Mouse (Mus musculus): ENCODE results near the gene Bcl2. TPM values are rescaled to one million over a fixed set of nuclear protein-coding genes. Genes with fewer than 3 reads are reported as not detected.

The Bcl2 gene
- polyA plus RNA-seq, 1 experiment from 2014 or later, result 20.3 TPM

- no peak overlapping the region for H3K4me3 ChIP-seq
- no peak overlapping the region for H3K9ac ChIP-seq
- peaks cover 3% of the 10 kb centered on the region; the same call in 1 of the 2 replicates for H3K4me1 ChIP-seq
- ATAC-seq (ENCODE audit: insufficient number of reproducible peaks, low FRiP score, low TSS enrichment, low read depth), result no peak
- 82% methylated on average over 5 of the region's 5 CpGs for WGBS
- no peaks in the 10 kb centered on the region for H3K9me3 ChIP-seq
- no peaks in the 10 kb centered on the region for H3K27me3 ChIP-seq
- H3K4me2 ChIP-seq, result no peak overlapping the region
- H3K36me3 ChIP-seq, result no peaks in the 10 kb centered on the region
- no peak overlapping the region for H3K27ac ChIP-seq
Measured at GRCm38 (mm10) chr1:106688161-106688516, 25.9 kb downstream of the Bcl2 start.

- Histone ChIP-seq H3K36me3 (no peaks in the 10 kb centered on the region), H3K9ac (no peak overlapping the region), H3K4me1 (peaks cover 3% of the 10 kb centered on the region; the same call in 1 of the 2 replicates), H3K9me3 (no peaks in the 10 kb centered on the region), H3K4me2 (no peak overlapping the region), H3K27me3 (no peaks in the 10 kb centered on the region), H3K4me3 (no peak overlapping the region), H3K27ac (no peak overlapping the region)
- ATAC-seq (ENCODE audit: insufficient number of reproducible peaks, low FRiP score, low TSS enrichment, low read depth), result no peak
- WGBS, result 88% methylated on average over 18 of the region's 18 CpGs
Measured at GRCm38 (mm10) chr1:106687435-106688160, 26.5 kb downstream of the Bcl2 start.

GRCm38 (mm10) chr1:106685702-106686101 lies 28.4 kb downstream of the Bcl2 start:
- Histone ChIP-seq H3K4me3 (no peak overlapping the region), H3K4me2 (no peak overlapping the region), H3K9me3 (no peaks in the 10 kb centered on the region), H3K4me1 (peaks cover 3% of the 10 kb centered on the region; the same call in 1 of the 2 replicates), H3K27ac (no peak overlapping the region), H3K9ac (no peak overlapping the region), H3K27me3 (no peaks in the 10 kb centered on the region), H3K36me3 (no peaks in the 10 kb centered on the region)
- no peak for ATAC-seq (ENCODE audit: insufficient number of reproducible peaks, low FRiP score, low TSS enrichment, low read depth)
- 67% methylated on average over 2 of the region's 2 CpGs for WGBS

GRCm38 (mm10) chr1:106684546-106684945 lies 29.5 kb downstream of the Bcl2 start:
- Histone ChIP-seq H3K9me3 (no peaks in the 10 kb centered on the region), H3K4me3 (no peak overlapping the region), H3K4me1 (peaks cover 3% of the 10 kb centered on the region; the same call in 1 of the 2 replicates), H3K27ac (no peak overlapping the region), H3K36me3 (no peaks in the 10 kb centered on the region), H3K27me3 (no peaks in the 10 kb centered on the region), H3K4me2 (no peak overlapping the region), H3K9ac (no peak overlapping the region)
- no peak for ATAC-seq (ENCODE audit: insufficient number of reproducible peaks, low FRiP score, low TSS enrichment, low read depth)
- WGBS, result 77% methylated on average over 3 of the region's 3 CpGs

- 75% methylated on average over 3 of the region's 3 CpGs for WGBS
- Histone ChIP-seq H3K9ac (no peak overlapping the region), H3K27me3 (no peaks in the 10 kb centered on the region), H3K4me2 (no peak overlapping the region), H3K9me3 (no peaks in the 10 kb centered on the region), H3K4me3 (no peak overlapping the region), H3K36me3 (no peaks in the 10 kb centered on the region), H3K4me1 (no peaks in the 10 kb centered on the region), H3K27ac (no peak overlapping the region)
- no peak for ATAC-seq (ENCODE audit: insufficient number of reproducible peaks, low FRiP score, low TSS enrichment, low read depth)
Measured at GRCm38 (mm10) chr1:106682829-106683228, 31.2 kb downstream of the Bcl2 start.

- WGBS, result 75% methylated on average over 6 of the region's 6 CpGs
- Histone ChIP-seq H3K4me3 (no peak overlapping the region), H3K4me2 (no peak overlapping the region), H3K27me3 (no peaks in the 10 kb centered on the region), H3K27ac (no peak overlapping the region), H3K9me3 (no peaks in the 10 kb centered on the region), H3K9ac (no peak overlapping the region), H3K36me3 (no peaks in the 10 kb centered on the region), H3K4me1 (no peaks in the 10 kb centered on the region)
- ATAC-seq (ENCODE audit: insufficient number of reproducible peaks, low FRiP score, low TSS enrichment, low read depth), result no peak
Measured at GRCm38 (mm10) chr1:106679800-106680515, 34.1 kb downstream of the Bcl2 start.

- H3K4me2 ChIP-seq, result no peak overlapping the region
- H3K9ac ChIP-seq, result no peak overlapping the region
- H3K36me3 ChIP-seq, result no peaks in the 10 kb centered on the region
- no peaks in the 10 kb centered on the region for H3K4me1 ChIP-seq
- no peak overlapping the region for H3K27ac ChIP-seq
- WGBS, result 72% methylated on average over 5 of the region's 5 CpGs
- ATAC-seq (ENCODE audit: insufficient number of reproducible peaks, low FRiP score, low TSS enrichment, low read depth), result no peak
- no peaks in the 10 kb centered on the region for H3K9me3 ChIP-seq
- H3K27me3 ChIP-seq, result no peaks in the 10 kb centered on the region
- H3K4me3 ChIP-seq, result no peak overlapping the region
Measured at GRCm38 (mm10) chr1:106678060-106678478, 36.0 kb downstream of the Bcl2 start.

GRCm38 (mm10) chr1:106666140-106667088 lies 47.7 kb downstream of the Bcl2 start:
- Histone ChIP-seq H3K4me3 (no peak overlapping the region), H3K27me3 (no peaks in the 10 kb centered on the region), H3K27ac (no peak overlapping the region), H3K36me3 (no peaks in the 10 kb centered on the region), H3K9me3 (no peaks in the 10 kb centered on the region), H3K4me1 (peaks cover 8% of the 10 kb centered on the region), H3K4me2 (no peak overlapping the region), H3K9ac (no peak overlapping the region)
- no peak for ATAC-seq (ENCODE audit: insufficient number of reproducible peaks, low FRiP score, low TSS enrichment, low read depth)
- 43% methylated on average over 8 of the region's 8 CpGs for WGBS

- H3K4me3 ChIP-seq, result no peak overlapping the region
- H3K36me3 ChIP-seq, result no peaks in the 10 kb centered on the region
- 81% methylated on average over 1 of the region's 1 CpGs for WGBS
- no peak for ATAC-seq (ENCODE audit: insufficient number of reproducible peaks, low FRiP score, low TSS enrichment, low read depth)
- H3K27ac ChIP-seq, result no peak overlapping the region
- H3K27me3 ChIP-seq, result no peaks in the 10 kb centered on the region
- no peak overlapping the region for H3K4me2 ChIP-seq
- H3K4me1 ChIP-seq, result peaks cover 8% of the 10 kb centered on the region
- no peak overlapping the region for H3K9ac ChIP-seq
- no peaks in the 10 kb centered on the region for H3K9me3 ChIP-seq
Measured at GRCm38 (mm10) chr1:106664978-106665377, 49.1 kb downstream of the Bcl2 start.

- Histone ChIP-seq H3K9ac (no peak overlapping the region), H3K27me3 (no peaks in the 10 kb centered on the region), H3K27ac (no peak overlapping the region), H3K9me3 (no peaks in the 10 kb centered on the region), H3K36me3 (no peaks in the 10 kb centered on the region), H3K4me2 (no peak overlapping the region), H3K4me1 (peaks cover 8% of the 10 kb centered on the region), H3K4me3 (no peak overlapping the region)
- 71% methylated on average over 5 of the region's 5 CpGs for WGBS
- no peak for ATAC-seq (ENCODE audit: insufficient number of reproducible peaks, low FRiP score, low TSS enrichment, low read depth)
Measured at GRCm38 (mm10) chr1:106662486-106662885, 51.6 kb downstream of the Bcl2 start.

- no peak overlapping the region for H3K27ac ChIP-seq
- H3K4me3 ChIP-seq, result no peak overlapping the region
- H3K4me1 ChIP-seq, result no peaks in the 10 kb centered on the region
- H3K4me2 ChIP-seq, result no peak overlapping the region
- 78% methylated on average over 5 of the region's 5 CpGs for WGBS
- H3K36me3 ChIP-seq, result no peaks in the 10 kb centered on the region
- H3K27me3 ChIP-seq, result no peaks in the 10 kb centered on the region
- no peak overlapping the region for H3K9ac ChIP-seq
- ATAC-seq (ENCODE audit: insufficient number of reproducible peaks, low FRiP score, low TSS enrichment, low read depth), result no peak
- H3K9me3 ChIP-seq, result no peaks in the 10 kb centered on the region
Measured at GRCm38 (mm10) chr1:106658293-106658847, 55.7 kb downstream of the Bcl2 start.

All from limb, embryonic 15.5 days (tissue).